Mouse (Mus musculus) layer of hippocampus, adult 8-10 months (tissue): ENCODE results near the gene Gtf2i. TPM values are rescaled to one million over a fixed set of nuclear protein-coding genes. Genes with fewer than 3 reads are reported as not detected.

Experiments
- DNase-seq, 2 experiments: peaks; one replicate each; pipeline ENCODE4 v3.0.0; 2022; ENCODE audit warnings: low spot score in 2 of 2
- total RNA-seq, 4 experiments: library from RNA; stranded (reverse); gene quantifications; 2 replicates each; pipeline ENCODE4 v1.2.4; 2022

Gene Gtf2i
- total RNA-seq, 4 experiments from 2014 or later, result 200 to 239 (median 224) TPM

GRCm38 (mm10) chr5:134323311-134323710 is 8.8 kb upstream of the Gtf2i start:
- DNase-seq, result no peak

- DNase-seq, result no peak
These were observed 7.8 kb upstream of the Gtf2i start for GRCm38 (mm10) chr5:134322355-134322754.

GRCm38 (mm10) chr5:134321699-134322098 is 7.1 kb upstream of the Gtf2i start:
- DNase-seq, result no peak

GRCm38 (mm10) chr5:134318903-134319302 is 4.3 kb upstream of the Gtf2i start:
- DNase-seq, result no peak

GRCm38 (mm10) chr5:134316721-134317120 is 2.2 kb upstream of the Gtf2i start:
- no peak for DNase-seq

- peak; percentile 37 to 52 for DNase-seq
These were observed 1.2 kb upstream of the Gtf2i start for GRCm38 (mm10) chr5:134315623-134316350.

GRCm38 (mm10) chr5:134314068-134314674 is 389 bp downstream of the Gtf2i start:
- peak; percentile 24 to 41 for DNase-seq

GRCm38 (mm10) chr5:134313451-134314067 is 1.0 kb downstream of the Gtf2i start:
- peak; percentile 86 to 88 for DNase-seq

- DNase-seq, result peak; percentile 28 to 46
These were observed 1.7 kb downstream of the Gtf2i start for GRCm38 (mm10) chr5:134312691-134313450.

GRCm38 (mm10) chr5:134311894-134312411 is 2.6 kb downstream of the Gtf2i start:
- no peak for DNase-seq

GRCm38 (mm10) chr5:134310201-134310600 is 4.4 kb downstream of the Gtf2i start:
- DNase-seq, result no peak

- no peak for DNase-seq
These were observed 5.2 kb downstream of the Gtf2i start for GRCm38 (mm10) chr5:134309345-134309744.

GRCm38 (mm10) chr5:134304639-134305038 is 9.9 kb downstream of the Gtf2i start:
- DNase-seq, result peak in 1 of 2 experiments; percentile 37

GRCm38 (mm10) chr5:134295277-134296050 is 19.1 kb downstream of the Gtf2i start:
- no peak for DNase-seq

GRCm38 (mm10) chr5:134294606-134295005 is 20.0 kb downstream of the Gtf2i start:
- DNase-seq, result no peak

GRCm38 (mm10) chr5:134291096-134291495 is 23.5 kb downstream of the Gtf2i start:
- no peak for DNase-seq

- DNase-seq, result no peak
These were observed 24.5 kb downstream of the Gtf2i start for GRCm38 (mm10) chr5:134289935-134290560.

GRCm38 (mm10) chr5:134288071-134288470 is 26.5 kb downstream of the Gtf2i start:
- DNase-seq, result no peak

GRCm38 (mm10) chr5:134284921-134285320 is 29.6 kb downstream of the Gtf2i start:
- DNase-seq, result no peak

GRCm38 (mm10) chr5:134282603-134283002 is 32.0 kb downstream of the Gtf2i start:
- DNase-seq, result no peak
